32 mouse cellular contexts compared by ENCODE assay signal in genomic region chr10:63136436-63136835, GRCm38 (mm10). TPM values are rescaled to one million over a fixed set of nuclear protein-coding genes. Genes with fewer than 3 reads are reported as not detected.
"Had no signal": no experiment of that assay in that cellular context is flagged by ENCODE, and none has a peak within 500 bp of the region (broad histone marks: within the 10 kb centered on the region; RNA-seq: fewer than 3 reads in every experiment).

No protein-coding gene starts in this region.

- H3K9ac ChIP-seq: heart, embryonic 13.5 days; heart, embryonic 15.5 days; hindbrain, embryonic 12.5 days; hindbrain, embryonic 14.5 days; intestine, embryonic 15.5 days; limb, embryonic 12.5 days; liver, embryonic 13.5 days; liver, embryonic 15.5 days had no signal

- DNase-seq: gastrocnemius, adult 2 months; gastrocnemius, postnatal 10 days; gastrocnemius, postnatal 25 days; heart, adult 2 months; heart, postnatal 14 days; heart, postnatal 4 days; kidney, adult 18-20 months; kidney, adult 8-10 months; kidney, postnatal 10 days; kidney, postnatal 25 days; kidney, postnatal 4 days; liver; liver, embryonic 13.5 days had no signal

- H3K9me3 ChIP-seq: heart, embryonic 13.5 days; heart, embryonic 15.5 days; hindbrain, embryonic 10.5 days; hindbrain, embryonic 12.5 days; intestine, embryonic 15.5 days; limb, embryonic 10.5 days; limb, embryonic 12.5 days; liver, embryonic 13.5 days; liver, embryonic 15.5 days had no signal

- H3K4me2 ChIP-seq: heart, embryonic 13.5 days; heart, embryonic 15.5 days; hindbrain, embryonic 12.5 days; hindbrain, embryonic 14.5 days; intestine, embryonic 15.5 days; limb, embryonic 12.5 days; liver, embryonic 13.5 days; liver, embryonic 15.5 days had no signal

- H3K36me3 ChIP-seq: hindbrain, embryonic 10.5 days; hindbrain, embryonic 12.5 days; intestine, embryonic 15.5 days; limb, embryonic 10.5 days; limb, embryonic 12.5 days; liver, embryonic 13.5 days; liver, embryonic 15.5 days had no signal

- H3K4me3 ChIP-seq: gastrocnemius, adult 2 months; heart, adult 2 months; heart, embryonic 13.5 days; heart, embryonic 15.5 days; hindbrain, embryonic 10.5 days; hindbrain, embryonic 12.5 days; intestine, embryonic 15.5 days; layer of hippocampus, adult 2 months; left cerebral cortex, adult 2 months; limb, embryonic 10.5 days; limb, embryonic 12.5 days; liver, embryonic 13.5 days; liver, embryonic 15.5 days had no signal

- ATAC-seq: hindbrain, embryonic 16.5 days; inflammation-experienced regulatory T-cells, adult 6 months; intestine, embryonic 15.5 days; intestine, postnatal 0 days had no signal

- H3K27me3 ChIP-seq: heart, embryonic 15.5 days; hindbrain, embryonic 12.5 days; intestine, embryonic 15.5 days; liver, embryonic 13.5 days; liver, embryonic 15.5 days had no signal

- H3K4me1 ChIP-seq: heart, embryonic 13.5 days; heart, embryonic 15.5 days; hindbrain, embryonic 10.5 days; hindbrain, embryonic 12.5 days; intestine, embryonic 15.5 days; limb, embryonic 10.5 days; limb, embryonic 12.5 days; liver, embryonic 13.5 days; liver, embryonic 15.5 days had no signal

- H3K27ac ChIP-seq: gastrocnemius, adult 2 months; heart, adult 2 months; heart, embryonic 13.5 days; heart, embryonic 15.5 days; hindbrain, embryonic 10.5 days; hindbrain, embryonic 12.5 days; hindbrain, embryonic 14.5 days; intestine, embryonic 15.5 days; layer of hippocampus, adult 2 months; left cerebral cortex, adult 2 months; limb, embryonic 10.5 days; limb, embryonic 12.5 days; liver, embryonic 13.5 days; liver, embryonic 15.5 days had no signal

RNA-seq across cellular contexts. Expression of gene Atoh7, which starts 37.0 kb away (rescaled TPM):
- total RNA-seq: gastrocnemius, adult 2 months; gastrocnemius, postnatal 25 days; gastrocnemius, postnatal 4 days; granulocyte monocyte progenitor cell, adult 5-6 weeks; heart, adult 2 months; heart, postnatal 14 days; heart, postnatal 4 days had no signal
- polyA plus RNA-seq: heart, adult 2 months; heart, embryonic 13.5 days; heart, embryonic 15.5 days; heart, postnatal 0 days; inflammation-experienced regulatory T-cells, adult 6 months; intestine, embryonic 15.5 days; intestine, postnatal 0 days; kidney, embryonic 14.5 days; kidney, embryonic 16.5 days; liver, embryonic 13.5 days; liver, embryonic 15.5 days had no signal
